Mouse (Mus musculus) right cerebral cortex, postnatal 14 days (tissue): ENCODE data around the gene Mroh3.

Source experiments
- DNase-seq: peaks from one replicate; pipeline ENCODE4 v3.0.0; 2022

The Mroh3 gene

GRCm38 (mm10) chr1:136228328-136229039 is 15.9 kb upstream of the Mroh3 start:
- no peak for DNase-seq

- DNase-seq: no peak
Measured at GRCm38 (mm10) chr1:136227870-136228269, 15.2 kb upstream of the Mroh3 start.

- DNase-seq: no peak
Measured at GRCm38 (mm10) chr1:136226626-136227025, 14.0 kb upstream of the Mroh3 start.

- no peak for DNase-seq
Measured at GRCm38 (mm10) chr1:136225846-136226245, 13.2 kb upstream of the Mroh3 start.

- DNase-seq: no peak
Measured at GRCm38 (mm10) chr1:136223758-136224342, 11.2 kb upstream of the Mroh3 start.

- DNase-seq: no peak
Measured at GRCm38 (mm10) chr1:136222386-136222785, 9.8 kb upstream of the Mroh3 start.

- no peak for DNase-seq
Measured at GRCm38 (mm10) chr1:136220037-136220871, 7.6 kb upstream of the Mroh3 start.

GRCm38 (mm10) chr1:136214304-136214703 is 1.7 kb upstream of the Mroh3 start:
- DNase-seq: no peak

GRCm38 (mm10) chr1:136190033-136190432 is 22.6 kb downstream of the Mroh3 start:
- DNase-seq: no peak

GRCm38 (mm10) chr1:136179511-136180001 is 33.1 kb downstream of the Mroh3 start:
- no peak for DNase-seq

GRCm38 (mm10) chr1:136178741-136179140 is 33.9 kb downstream of the Mroh3 start:
- no peak for DNase-seq

GRCm38 (mm10) chr1:136177085-136177484 is 35.5 kb downstream of the Mroh3 start:
- DNase-seq: no peak

GRCm38 (mm10) chr1:136175183-136175582 is 37.4 kb downstream of the Mroh3 start:
- DNase-seq: no peak

- no peak for DNase-seq
Measured at GRCm38 (mm10) chr1:136174101-136174606, 38.5 kb downstream of the Mroh3 start.

- no peak for DNase-seq
Measured at GRCm38 (mm10) chr1:136172696-136173095, 39.9 kb downstream of the Mroh3 start.

- DNase-seq: peak; percentile 62
Measured at GRCm38 (mm10) chr1:136170109-136170508, 42.5 kb downstream of the Mroh3 start.

- DNase-seq: no peak
Measured at GRCm38 (mm10) chr1:136167657-136168056, 45.0 kb downstream of the Mroh3 start.

- DNase-seq: no peak
Measured at GRCm38 (mm10) chr1:136165436-136165835, 47.2 kb downstream of the Mroh3 start.

- no peak for DNase-seq
Measured at GRCm38 (mm10) chr1:136161333-136161921, 51.2 kb downstream of the Mroh3 start.

- DNase-seq: no peak
Measured at GRCm38 (mm10) chr1:136160930-136161329, 51.7 kb downstream of the Mroh3 start.

GRCm38 (mm10) chr1:136160297-136160696 is 52.3 kb downstream of the Mroh3 start:
- no peak for DNase-seq

GRCm38 (mm10) chr1:136159830-136160229 is 52.8 kb downstream of the Mroh3 start:
- peak; percentile 51 for DNase-seq

GRCm38 (mm10) chr1:136156951-136157350 is 55.7 kb downstream of the Mroh3 start:
- DNase-seq: no peak
